Mouse (Mus musculus) midbrain, embryonic 16.5 days (tissue): ENCODE measurements at regions not wholly inside any gene's neighbourhood (a gene's known extent, or its start where the extent isn't known, plus 50 kb on each side); places are given as distances from the start of the nearest gene placed in this dataset.

Experiments used
- ATAC-seq: fragments of 200-750 bp; cut with Nextera tagmentation; 2 replicates; pipeline ENCODE4 v1.8.0; 2017; ENCODE audit warnings: moderate TSS enrichment
- H3K27ac ChIP-seq: fragments of 300-500 bp; sonication (generic); 2 replicates; pipeline ENCODE4 v1.5.1; 2014; ENCODE audit warnings: mild to moderate bottlenecking, low read length, mixed read lengths
- H3K27me3 ChIP-seq: fragments of 300-500 bp; sonication (generic); 2 replicates; pipeline ENCODE4 v1.6.1; 2014; ENCODE audit warnings: low read depth, low read length, mixed read lengths; ENCODE audit not compliant: control insufficient read depth, insufficient read depth
- H3K36me3 ChIP-seq: fragments of 300-500 bp; sonication (generic); 2 replicates; pipeline ENCODE4 v1.6.1; 2014; ENCODE audit warnings: mild to moderate bottlenecking, low read length, moderate library complexity, mixed read lengths; ENCODE audit not compliant: control insufficient read depth, insufficient read depth
- H3K4me1 ChIP-seq: fragments of 300-500 bp; sonication (generic); 2 replicates; pipeline ENCODE4 v1.6.1; 2014; ENCODE audit warnings: mild to moderate bottlenecking, low read length, mixed read lengths; ENCODE audit not compliant: control insufficient read depth, insufficient read depth
- H3K4me2 ChIP-seq: fragments of 300-500 bp; sonication (generic); 2 replicates; pipeline ENCODE4 v1.6.1; 2014; ENCODE audit warnings: mild to moderate bottlenecking, low read length, mixed read lengths
- H3K4me3 ChIP-seq: fragments of 300-500 bp; sonication (generic); 2 replicates; pipeline ENCODE4 v1.5.1; 2014; ENCODE audit warnings: low read depth, mild to moderate bottlenecking, low read length, moderate library complexity, mixed read lengths
- H3K9ac ChIP-seq: fragments of 300-500 bp; sonication (generic); 2 replicates; pipeline ENCODE4 v1.6.1; 2014; ENCODE audit warnings: low read depth, low read length, mixed read lengths
- H3K9me3 ChIP-seq: fragments of 300-500 bp; sonication (generic); replicated peaks from 2 replicates; pipeline ENCODE4 v1.6.1; 2014; ENCODE audit warnings: mild to moderate bottlenecking, low read length, mixed read lengths; ENCODE audit not compliant: control insufficient read depth, poor library complexity, severe bottlenecking
- WGBS: fragments of 180-500 bp; shearing (Covaris S2); extraction: QIAGEN DNeasy Blood & Tissue Kit; methylation state at CpG from one replicate; pipeline ENCODE4 v1.1.7; 2014; 5-methylcytosine and 5-hydroxymethylcytosine counted together

GRCm38 (mm10) chr14:90246042-90246441 lies 1774.8 kb upstream of the Pcdh20 start:
- H3K9me3 ChIP-seq, result no peaks in the 10 kb centered on the region
- H3K4me3 ChIP-seq, result no peak overlapping the region
- no peaks in the 10 kb centered on the region for H3K27me3 ChIP-seq
- H3K4me2 ChIP-seq, result no peak overlapping the region
- WGBS, result 84% methylated on average over 3 of the region's 3 CpGs
- H3K4me1 ChIP-seq, result no peaks in the 10 kb centered on the region
- H3K27ac ChIP-seq, result no peak overlapping the region
- H3K9ac ChIP-seq, result no peak overlapping the region
- no peak for ATAC-seq
- H3K36me3 ChIP-seq, result no peaks in the 10 kb centered on the region

GRCm38 (mm10) chr14:90232661-90233060 lies 1761.5 kb upstream of the Pcdh20 start:
- Histone ChIP-seq H3K27me3 (no peaks in the 10 kb centered on the region), H3K36me3 (no peaks in the 10 kb centered on the region), H3K9ac (no peak overlapping the region), H3K4me3 (no peak overlapping the region), H3K9me3 (no peaks in the 10 kb centered on the region), H3K4me1 (no peaks in the 10 kb centered on the region), H3K27ac (no peak overlapping the region), H3K4me2 (no peak overlapping the region)
- no peak for ATAC-seq
- 70% methylated on average over 5 of the region's 5 CpGs for whole genome bisulfite sequencing

- ATAC-seq, result no peak
- Histone ChIP-seq H3K27ac (no peak overlapping the region), H3K9me3 (no peaks in the 10 kb centered on the region), H3K36me3 (no peaks in the 10 kb centered on the region), H3K4me1 (no peaks in the 10 kb centered on the region), H3K4me3 (no peak overlapping the region), H3K27me3 (no peaks in the 10 kb centered on the region), H3K9ac (no peak overlapping the region), H3K4me2 (no peak overlapping the region)
Measured at GRCm38 (mm10) chr14:90200294-90200693, 1729.1 kb upstream of the Pcdh20 start.

GRCm38 (mm10) chr14:90197791-90198190 lies 1726.6 kb upstream of the Pcdh20 start:
- H3K4me1 ChIP-seq, result no peaks in the 10 kb centered on the region
- H3K27ac ChIP-seq, result no peak overlapping the region
- H3K9ac ChIP-seq, result no peak overlapping the region
- no peak overlapping the region for H3K4me2 ChIP-seq
- H3K9me3 ChIP-seq, result no peaks in the 10 kb centered on the region
- no peaks in the 10 kb centered on the region for H3K27me3 ChIP-seq
- no peak for ATAC-seq
- H3K36me3 ChIP-seq, result no peaks in the 10 kb centered on the region
- no peak overlapping the region for H3K4me3 ChIP-seq
- 92% methylated on average over 8 of the region's 8 CpGs for WGBS

GRCm38 (mm10) chr14:90172729-90173128 lies 1701.5 kb upstream of the Pcdh20 start:
- no peak for ATAC-seq
- Histone ChIP-seq H3K4me2 (no peak overlapping the region), H3K36me3 (no peaks in the 10 kb centered on the region), H3K27ac (no peak overlapping the region), H3K4me3 (no peak overlapping the region), H3K4me1 (no peaks in the 10 kb centered on the region), H3K9me3 (no peaks in the 10 kb centered on the region), H3K9ac (no peak overlapping the region), H3K27me3 (no peaks in the 10 kb centered on the region)
- WGBS, result 76% methylated on average over 3 of the region's 3 CpGs
